In the genomic region with DNA sequence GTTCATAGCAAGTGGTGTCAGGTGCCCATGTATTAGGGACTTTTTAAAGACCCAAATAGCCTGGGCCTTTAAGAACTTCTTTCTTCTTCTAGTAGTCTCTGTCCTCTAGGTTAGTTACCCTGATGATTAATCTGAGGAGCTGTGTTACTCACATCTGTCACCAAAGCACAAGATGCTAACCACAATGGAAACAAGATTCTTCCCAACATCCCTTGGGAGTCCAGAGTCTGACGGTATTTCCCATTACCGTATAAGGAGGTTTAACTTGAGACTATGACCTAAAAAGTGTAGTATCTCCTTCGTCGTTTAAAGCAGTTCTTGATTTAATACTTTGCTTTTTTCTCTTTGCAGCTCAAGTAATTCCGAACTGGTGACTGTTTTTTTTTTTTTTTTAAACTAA, we compare ENCODE assay signal across 21 mouse cellular contexts.
"Had no signal": no experiment of that assay in that cellular context is flagged by ENCODE, and none has a peak within 500 bp of the region (broad histone marks: within the 10 kb centered on the region; RNA-seq: fewer than 3 reads in every experiment).

No protein-coding gene starts in this region.

- H3K27me3 ChIP-seq: lung, embryonic 15.5 days; megakaryocyte, embryonic 14.5 days; midbrain, embryonic 13.5 days; midbrain, embryonic 15.5 days; neural tube, embryonic 13.5 days; neural tube, embryonic 15.5 days; stomach, embryonic 15.5 days had no signal

- H3K9ac ChIP-seq: liver, postnatal 0 days; lung, embryonic 15.5 days; midbrain, embryonic 13.5 days; midbrain, embryonic 15.5 days; neural tube, embryonic 13.5 days; neural tube, embryonic 15.5 days; stomach, embryonic 15.5 days had no signal

- H3K36me3 ChIP-seq: lung, embryonic 15.5 days; midbrain, embryonic 13.5 days; midbrain, embryonic 15.5 days; neural tube, embryonic 13.5 days; neural tube, embryonic 15.5 days; stomach, embryonic 15.5 days had no signal

- H3K27ac ChIP-seq: lung, embryonic 15.5 days; macrophage; midbrain, embryonic 13.5 days; midbrain, embryonic 15.5 days; neural tube, embryonic 13.5 days; neural tube, embryonic 15.5 days; stomach, embryonic 15.5 days; stomach, postnatal 0 days had no signal

- H3K4me3 ChIP-seq: lung, embryonic 15.5 days; megakaryocyte, embryonic 14.5 days; midbrain, embryonic 13.5 days; midbrain, embryonic 15.5 days; neural tube, embryonic 13.5 days; neural tube, embryonic 15.5 days; stomach, embryonic 15.5 days had no signal

- H3K4me2 ChIP-seq: lung, embryonic 15.5 days; midbrain, embryonic 11.5 days; midbrain, embryonic 13.5 days; midbrain, embryonic 15.5 days; neural tube, embryonic 13.5 days; neural tube, embryonic 15.5 days; stomach, embryonic 15.5 days had no signal

- ATAC-seq: liver, postnatal 0 days; lung, postnatal 0 days; midbrain, embryonic 13.5 days; midbrain, embryonic 15.5 days had no signal

- H3K9me3 ChIP-seq: lung, embryonic 15.5 days; megakaryocyte, embryonic 14.5 days; midbrain, embryonic 15.5 days; neural tube, embryonic 13.5 days; neural tube, embryonic 15.5 days; stomach, embryonic 15.5 days had no signal

- H3K4me1 ChIP-seq: lung, embryonic 15.5 days; midbrain, embryonic 13.5 days; midbrain, embryonic 15.5 days; neural tube, embryonic 13.5 days; neural tube, embryonic 15.5 days; stomach, embryonic 15.5 days had no signal

- DNase-seq: liver, postnatal 0 days; lung, adult 2 months; lung, postnatal 14 days; lung, postnatal 36 days; retina, postnatal 1 day; right cerebral cortex, adult 18-20 months; right cerebral cortex, postnatal 25 days; thymus, adult 2 months; thymus, postnatal 25 days; thymus, postnatal 4 days had no signal
